Mouse (Mus musculus): Measurements from ENCODE around the gene Trim71.
"Not testable (repeated sequence)": the region's sequence is repeated elsewhere in the genome, so short reads cannot be mapped to it uniquely, and the experiment has no call there.

Gene Trim71

GRCm38 (mm10) chr9:114526581-114526980 is 37.6 kb downstream of the Trim71 start:
- no peak for DNase-seq (ENCODE audit: low read depth, low spot score)

- DNase-seq (ENCODE audit: low read depth, low spot score) = no peak
These were observed 38.3 kb downstream of the Trim71 start for GRCm38 (mm10) chr9:114525891-114526290.

- no peak for DNase-seq (ENCODE audit: low read depth, low spot score)
These were observed 39.0 kb downstream of the Trim71 start for GRCm38 (mm10) chr9:114525073-114525633.

- no peak for DNase-seq (ENCODE audit: low read depth, low spot score)
These were observed 41.7 kb downstream of the Trim71 start for GRCm38 (mm10) chr9:114522501-114522900.

- no peak for DNase-seq (ENCODE audit: low read depth, low spot score)
These were observed 42.1 kb downstream of the Trim71 start for GRCm38 (mm10) chr9:114522041-114522440.

- not testable (repeated sequence) for DNase-seq (ENCODE audit: low read depth, low spot score)
These were observed 43.6 kb downstream of the Trim71 start for GRCm38 (mm10) chr9:114520529-114520928.

- no peak for DNase-seq (ENCODE audit: low read depth, low spot score)
These were observed 45.2 kb downstream of the Trim71 start for GRCm38 (mm10) chr9:114518812-114519477.

GRCm38 (mm10) chr9:114517924-114518497 is 46.2 kb downstream of the Trim71 start:
- no peak for DNase-seq (ENCODE audit: low read depth, low spot score)

- no peak for DNase-seq (ENCODE audit: low read depth, low spot score)
These were observed 48.8 kb downstream of the Trim71 start, which contains the start of gene C130032M10Rik for GRCm38 (mm10) chr9:114515364-114515763. Gene C130032M10Rik, plus strand, starts transcription at chr9:114515697.

GRCm38 (mm10) chr9:114512831-114513230 is 51.3 kb downstream of the Trim71 start:
- no peak for DNase-seq (ENCODE audit: low read depth, low spot score)

- no peak for DNase-seq (ENCODE audit: low read depth, low spot score)
These were observed 54.4 kb downstream of the Trim71 start for GRCm38 (mm10) chr9:114509785-114510184.

- no peak for DNase-seq (ENCODE audit: low read depth, low spot score)
These were observed 56.7 kb downstream of the Trim71 start for GRCm38 (mm10) chr9:114507421-114507820.

- DNase-seq (ENCODE audit: low read depth, low spot score) = no peak
These were observed 57.6 kb downstream of the Trim71 start for GRCm38 (mm10) chr9:114506564-114506963.

- DNase-seq (ENCODE audit: low read depth, low spot score) = no peak
These were observed 59.4 kb downstream of the Trim71 start, which contains the start of gene Ccr4 for GRCm38 (mm10) chr9:114504816-114505215. Gene Ccr4, minus strand, starts transcription at chr9:114504916.

- no peak for DNase-seq (ENCODE audit: low read depth, low spot score)
These were observed 61.3 kb downstream of the Trim71 start for GRCm38 (mm10) chr9:114502711-114503427.

- DNase-seq (ENCODE audit: low read depth, low spot score) = no peak
These were observed 62.3 kb downstream of the Trim71 start for GRCm38 (mm10) chr9:114501913-114502312.

- DNase-seq (ENCODE audit: low read depth, low spot score) = no peak
These were observed 63.1 kb downstream of the Trim71 start for GRCm38 (mm10) chr9:114501111-114501510.

- peak; percentile 86 for DNase-seq (ENCODE audit: low read depth, low spot score)
These were observed 64.2 kb downstream of the Trim71 start for GRCm38 (mm10) chr9:114499783-114500515.

- DNase-seq (ENCODE audit: low read depth, low spot score) = peak; percentile 83
These were observed 66.0 kb downstream of the Trim71 start for GRCm38 (mm10) chr9:114498218-114498617.

GRCm38 (mm10) chr9:114496469-114496868 is 67.7 kb downstream of the Trim71 start:
- DNase-seq (ENCODE audit: low read depth, low spot score) = no peak

GRCm38 (mm10) chr9:114487481-114488258 is 76.5 kb downstream of the Trim71 start:
- DNase-seq (ENCODE audit: low read depth, low spot score) = no peak

Measured in WW6 (cell line).